Mouse (Mus musculus) midbrain, postnatal 0 days (tissue): Measurements from ENCODE around the gene A930033H14Rik. TPM values are rescaled to one million over a fixed set of nuclear protein-coding genes. Genes with fewer than 3 reads are reported as not detected.
A peak's percentile ranks its signal among the peaks of the same experiment; 100 is the strongest.

Experiments
- ATAC-seq: fragments of 200-750 bp; cut with Nextera tagmentation; 2 replicates; pipeline ENCODE4 v1.8.0; 2017; ENCODE audit warnings: moderate number of reproducible peaks, mild to moderate bottlenecking, moderate TSS enrichment, moderate library complexity; ENCODE audit not compliant: low FRiP score
- DNase-seq: peaks from one replicate; pipeline ENCODE4 v3.0.0-alpha.2; 2015; ENCODE audit warnings: low spot score
- H3K27ac ChIP-seq: fragments of 300-500 bp; sonication (generic); 2 replicates; pipeline ENCODE4 v1.5.1; 2014; ENCODE audit warnings: low read depth, mild to moderate bottlenecking, low read length, mixed read lengths
- H3K27me3 ChIP-seq: fragments of 300-500 bp; sonication (generic); 2 replicates; pipeline ENCODE4 v1.6.1; 2014; ENCODE audit warnings: low read length, control low read depth, mixed read lengths; ENCODE audit not compliant: insufficient read depth
- H3K36me3 ChIP-seq: fragments of 300-500 bp; sonication (generic); 2 replicates; pipeline ENCODE4 v1.6.1; 2014; ENCODE audit warnings: low read length, control low read depth, mixed read lengths; ENCODE audit not compliant: insufficient read depth
- H3K4me1 ChIP-seq: fragments of 300-500 bp; sonication (generic); 2 replicates; pipeline ENCODE4 v1.6.1; 2014; ENCODE audit warnings: mild to moderate bottlenecking, control low read depth, antibody characterized with exemption, low read length, mixed read lengths; ENCODE audit not compliant: insufficient read depth
- H3K4me2 ChIP-seq: fragments of 300-500 bp; sonication (generic); 2 replicates; pipeline ENCODE4 v1.6.1; 2014; ENCODE audit warnings: low read depth, mild to moderate bottlenecking, low read length, mixed read lengths; ENCODE audit not compliant: poor library complexity, severe bottlenecking
- H3K4me3 ChIP-seq: fragments of 300-500 bp; sonication (generic); 2 replicates; pipeline ENCODE4 v1.5.1; 2014; ENCODE audit warnings: low read depth, mild to moderate bottlenecking, low read length, moderate library complexity
- H3K9ac ChIP-seq: fragments of 300-500 bp; sonication (generic); replicated peaks from 2 replicates; pipeline ENCODE4 v1.6.1; 2014; ENCODE audit warnings: mild to moderate bottlenecking, low read length, moderate library complexity, mixed read lengths; ENCODE audit not compliant: poor library complexity, severe bottlenecking
- H3K9me3 ChIP-seq: fragments of 300-500 bp; sonication (generic); 2 replicates; pipeline ENCODE4 v1.6.1; 2016; ENCODE audit warnings: low read length, control low read depth
- CTCF ChIP-seq: IDR thresholded peaks from 2 replicates; pipeline ENCODE4 v1.5.1; 2016; ENCODE audit warnings: antibody characterized with exemption, mild to moderate bottlenecking
- WGBS: fragments of 180-500 bp; shearing (Covaris S2); extraction: QIAGEN DNeasy Blood & Tissue Kit; methylation state at CpG from one replicate; pipeline ENCODE4 v1.1.7; 2014; 5-methylcytosine and 5-hydroxymethylcytosine counted together
- polyA plus RNA-seq: library from polyadenylated mRNA; unstranded; fragments of >200 nt; fragmentation: Nextera tagmentation; extraction: Ambion mirVana; gene quantifications from 2 replicates; pipeline ENCODE4 v1.2.1, GENCODE M21; 2015
- total RNA-seq: library from RNA; depleted of rRNA; stranded (reverse); fragments of >200 nt; gene quantifications from 2 replicates; pipeline ENCODE4 v1.2.3, GENCODE M21; 2014

The A930033H14Rik gene
- total and polyA plus RNA-seq, 2 experiments from 2014 or later, result 0.93 to 1.5 TPM

- ATAC-seq (peak; percentile 54; the same call in 1 of the 2 replicates), DNase-seq (peak; percentile 62)
- 8% methylated on average over 8 of the region's 8 CpGs for WGBS
- Histone ChIP-seq H3K4me1 (no peaks in the 10 kb centered on the region), H3K9me3 (no peaks in the 10 kb centered on the region), H3K27ac (no peak overlapping the region), H3K9ac (no peak overlapping the region), H3K4me3 (no peak overlapping the region), H3K36me3 (no peaks in the 10 kb centered on the region; the same call in 1 of the 2 replicates), H3K27me3 (no peaks in the 10 kb centered on the region), H3K4me2 (no peak overlapping the region)
- TF ChIP-seq CTCF, result no peak
Measured at GRCm38 (mm10) chr10:69254390-69254847, 41.5 kb upstream of the A930033H14Rik start.

GRCm38 (mm10) chr10:69253686-69254080 lies 40.8 kb upstream of the A930033H14Rik start:
- H3K4me1 ChIP-seq, result no peaks in the 10 kb centered on the region
- 73% methylated on average over 5 of the region's 5 CpGs for WGBS
- no peaks in the 10 kb centered on the region for H3K27me3 ChIP-seq
- H3K9me3 ChIP-seq, result no peaks in the 10 kb centered on the region
- DNase-seq (no peak), ATAC-seq (no peak)
- H3K4me3 ChIP-seq, result no peak overlapping the region
- no peak overlapping the region for H3K27ac ChIP-seq
- TF ChIP-seq CTCF, result no peak
- no peak overlapping the region for H3K4me2 ChIP-seq
- H3K36me3 ChIP-seq, result no peaks in the 10 kb centered on the region; the same call in 1 of the 2 replicates
- no peak overlapping the region for H3K9ac ChIP-seq

GRCm38 (mm10) chr10:69253075-69253685 lies 40.3 kb upstream of the A930033H14Rik start:
- H3K27ac ChIP-seq, result no peak overlapping the region
- H3K27me3 ChIP-seq, result no peaks in the 10 kb centered on the region
- no peak overlapping the region for H3K4me3 ChIP-seq
- H3K9me3 ChIP-seq, result no peaks in the 10 kb centered on the region
- TF ChIP-seq CTCF, result no peak
- no peak for ATAC-seq
- DNase-seq, result no peak
- WGBS, result 60% methylated on average over 5 of the region's 5 CpGs
- H3K9ac ChIP-seq, result no peak overlapping the region
- no peaks in the 10 kb centered on the region; the same call in 1 of the 2 replicates for H3K36me3 ChIP-seq
- no peaks in the 10 kb centered on the region for H3K4me1 ChIP-seq
- H3K4me2 ChIP-seq, result no peak overlapping the region

- H3K4me2 ChIP-seq, result no peak overlapping the region
- H3K4me3 ChIP-seq, result no peak overlapping the region
- no peaks in the 10 kb centered on the region for H3K4me1 ChIP-seq
- no peak for DNase-seq
- H3K9ac ChIP-seq, result no peak overlapping the region
- no peaks in the 10 kb centered on the region; the same call in 1 of the 2 replicates for H3K36me3 ChIP-seq
- TF ChIP-seq CTCF, result no peak
- H3K27ac ChIP-seq, result no peak overlapping the region
- whole genome bisulfite sequencing, result 90% methylated on average over 17 of the region's 17 CpGs
- no peak for ATAC-seq
- no peaks in the 10 kb centered on the region for H3K27me3 ChIP-seq
- H3K9me3 ChIP-seq, result no peaks in the 10 kb centered on the region
Measured at GRCm38 (mm10) chr10:69252112-69253074, 39.5 kb upstream of the A930033H14Rik start.

GRCm38 (mm10) chr10:69251254-69251653 lies 38.4 kb upstream of the A930033H14Rik start:
- DNase-seq, result no peak
- Histone ChIP-seq H3K4me3 (no peak overlapping the region), H3K27ac (no peak overlapping the region), H3K27me3 (no peaks in the 10 kb centered on the region), H3K4me2 (no peak overlapping the region), H3K4me1 (no peaks in the 10 kb centered on the region), H3K9me3 (no peaks in the 10 kb centered on the region), H3K9ac (no peak overlapping the region), H3K36me3 (no peaks in the 10 kb centered on the region; the same call in 1 of the 2 replicates)
- ATAC-seq, result no peak
- 94% methylated on average over 6 of the region's 6 CpGs for WGBS
- TF ChIP-seq CTCF, result no peak
